Mouse (Mus musculus): Measurements from ENCODE around the gene Ccl5.

GRCm38 (mm10) chr11:83562311-83562887, 32.1 kb upstream of the Ccl5 start:
- TF ChIP-seq POLR2A (IDR thresholded peaks at IDR 0.05; ENCODE audit: low read depth, low read length): no peak
- no peak for TF ChIP-seq CTCF (conservative IDR thresholded peaks at IDR 0.05; ENCODE audit: insufficient read depth, insufficient read length, low read depth, low read length)
